Mouse (Mus musculus) megakaryocyte, embryonic 14.5 days (primary cell): ENCODE data around the gene Gm49601.

Experiments
- FLI1 ChIP-seq: IDR thresholded peaks from 2 replicates; pipeline ENCODE4 v1.6.1; 2012; ENCODE audit warnings: low read length, inconsistent platforms, mixed read lengths
- GATA1 ChIP-seq: IDR thresholded peaks from 3 replicates; pipeline ENCODE4 v1.6.1; 2012; ENCODE audit warnings: mixed read lengths, low read length, inconsistent platforms, borderline replicate concordance

DNA sequence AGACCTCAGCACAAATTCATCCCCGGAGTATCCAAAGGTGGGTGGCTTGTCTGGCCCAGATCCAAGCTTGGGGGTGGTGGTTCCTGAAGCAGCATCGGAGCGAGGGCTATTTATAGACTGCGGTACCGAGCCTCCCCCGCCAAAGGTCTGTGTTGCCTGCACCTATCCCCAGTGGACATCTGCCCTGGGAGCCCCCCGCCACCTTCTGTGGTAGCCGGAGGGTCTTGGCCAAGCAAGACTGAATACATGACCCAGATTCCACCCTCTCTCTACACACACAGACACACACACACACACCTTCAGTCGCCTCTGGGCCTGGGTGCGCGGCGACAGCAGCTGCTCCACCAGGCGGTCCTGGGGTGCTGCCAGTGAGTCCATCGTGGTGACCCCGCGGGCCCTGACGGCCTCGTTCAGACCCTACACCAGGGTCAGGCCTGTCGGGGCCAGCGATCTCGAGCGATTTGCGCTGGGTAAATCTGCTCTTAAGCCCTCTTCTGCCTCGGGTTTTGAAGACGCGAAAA lies 376 bp downstream of the Gm49601 start:
- TF ChIP-seq GATA1 (no peak), FLI1 (no peak)
